Mouse (Mus musculus): ENCODE data around the gene Rfx7. TPM values are rescaled to one million over a fixed set of nuclear protein-coding genes. Genes with fewer than 3 reads are reported as not detected.
"Not testable (repeated sequence)": the region's sequence is repeated elsewhere in the genome, so short reads cannot be mapped to it uniquely, and the experiment has no call there.

Gene Rfx7
- total RNA-seq, 4 experiments from 2014 or later = 20.0 to 28.9 (median 23.8) TPM

GRCm38 (mm10) chr9:72641093-72641680 is 109.1 kb downstream of the Rfx7 start:
- no peak for DNase-seq

- not testable (repeated sequence) for DNase-seq
Observed at GRCm38 (mm10) chr9:72642756-72643447, 110.9 kb downstream of the Rfx7 start.

GRCm38 (mm10) chr9:72643651-72644417 is 111.8 kb downstream of the Rfx7 start:
- DNase-seq = no peak

GRCm38 (mm10) chr9:72644418-72645110 is 112.5 kb downstream of the Rfx7 start:
- no peak for DNase-seq

GRCm38 (mm10) chr9:72649781-72650180 is 117.7 kb downstream of the Rfx7 start:
- no peak for DNase-seq

- no peak for DNase-seq
Observed at GRCm38 (mm10) chr9:72652961-72653360, 120.9 kb downstream of the Rfx7 start.

GRCm38 (mm10) chr9:72653533-72653932 is 121.5 kb downstream of the Rfx7 start:
- DNase-seq = no peak

- peak; percentile 78 for DNase-seq
Observed at GRCm38 (mm10) chr9:72654593-72655242, 122.7 kb downstream of the Rfx7 start.

- DNase-seq = no peak
Observed at GRCm38 (mm10) chr9:72655602-72656001, 123.6 kb downstream of the Rfx7 start.

- DNase-seq = no peak
Observed at GRCm38 (mm10) chr9:72656491-72656890, 124.5 kb downstream of the Rfx7 start.

- DNase-seq = no peak
Observed at GRCm38 (mm10) chr9:72656940-72657339, 124.9 kb downstream of the Rfx7 start.

- no peak for DNase-seq
Observed at GRCm38 (mm10) chr9:72657694-72658093, 125.7 kb downstream of the Rfx7 start.

- DNase-seq = no peak
Observed at GRCm38 (mm10) chr9:72660139-72660538, 128.1 kb downstream of the Rfx7 start.

- no peak for DNase-seq
Observed at GRCm38 (mm10) chr9:72660911-72661310, 128.9 kb downstream of the Rfx7 start.

GRCm38 (mm10) chr9:72661561-72661894 is 129.5 kb downstream of the Rfx7 start:
- DNase-seq = no peak

GRCm38 (mm10) chr9:72661895-72662661 is 130.0 kb downstream of the Rfx7 start, which contains the start of gene Nedd4:
Nedd4 (plus strand) TSS chr9:72662346.
- peak; percentile 93 for DNase-seq

- peak; percentile 78 for DNase-seq
Observed at GRCm38 (mm10) chr9:72662691-72663533, 130.9 kb downstream of the Rfx7 start.

- DNase-seq = no peak
Observed at GRCm38 (mm10) chr9:72663534-72663918, 131.5 kb downstream of the Rfx7 start.

GRCm38 (mm10) chr9:72664409-72665351 is 132.6 kb downstream of the Rfx7 start:
- no peak for DNase-seq
